Comparison of ENCODE assay signal across 16 mouse cellular contexts in the genomic region with DNA sequence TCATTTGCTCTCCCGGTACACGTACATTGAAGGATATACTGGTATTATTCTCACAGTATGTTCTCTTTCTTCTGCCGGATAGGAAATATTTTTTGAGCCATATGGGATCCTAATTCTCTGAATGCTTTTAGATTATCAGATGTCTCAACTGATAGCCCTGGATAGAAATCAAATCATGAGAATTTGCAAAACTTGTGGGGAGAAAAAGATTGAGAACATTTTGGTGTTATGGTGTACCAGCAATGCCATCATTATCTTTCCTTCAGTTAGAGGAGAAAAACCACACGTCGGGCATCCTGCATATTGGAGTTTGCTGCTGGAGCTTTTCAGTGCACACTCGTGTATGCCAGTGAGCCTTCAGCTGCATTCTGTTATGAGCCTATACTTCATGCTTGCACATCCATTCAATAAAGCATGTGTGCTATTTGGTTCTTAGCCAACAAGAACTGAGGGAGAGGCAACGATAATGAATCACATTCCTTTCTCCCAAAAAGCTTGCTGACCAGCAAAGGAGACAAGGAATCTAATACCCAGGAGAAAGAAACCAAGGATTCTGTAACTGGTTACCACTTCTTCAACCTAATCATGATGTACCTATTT.
"Had no signal": no experiment of that assay in that cellular context is flagged by ENCODE, and none has a peak within 500 bp of the region (broad histone marks: within the 10 kb centered on the region; RNA-seq: fewer than 3 reads in every experiment).

No protein-coding gene starts in this region.

- DNase-seq: kidney, adult 18-20 months; kidney, adult 9 months; kidney, postnatal 25 days; liver; lung, adult 18-20 months; thymus, adult 2 months; thymus, postnatal 14 days; thymus, postnatal 4 days had no signal

- H3K9me3 ChIP-seq: intestine, embryonic 15.5 days; liver, embryonic 15.5 days; midbrain, embryonic 13.5 days had no signal

- H3K27me3 ChIP-seq: intestine, embryonic 15.5 days; limb, embryonic 12.5 days; liver, embryonic 12.5 days; liver, embryonic 15.5 days; midbrain, embryonic 13.5 days had no signal

- H3K4me3 ChIP-seq: intestine, embryonic 15.5 days; limb, embryonic 12.5 days; liver, embryonic 12.5 days; liver, embryonic 15.5 days; midbrain, embryonic 10.5 days; midbrain, embryonic 13.5 days had no signal

- H3K27ac ChIP-seq: intestine, embryonic 15.5 days; limb, embryonic 12.5 days; liver, embryonic 12.5 days; liver, embryonic 15.5 days; macrophage; midbrain, embryonic 10.5 days; midbrain, embryonic 13.5 days; stomach, postnatal 0 days had no signal

- H3K9ac ChIP-seq: intestine, embryonic 15.5 days; limb, embryonic 12.5 days; liver, embryonic 12.5 days; liver, embryonic 15.5 days; midbrain, embryonic 13.5 days had no signal

- ATAC-seq: intestine, embryonic 15.5 days; liver, embryonic 12.5 days; midbrain, embryonic 13.5 days had no signal

- H3K4me1 ChIP-seq: intestine, embryonic 15.5 days; limb, embryonic 12.5 days; liver, embryonic 12.5 days; liver, embryonic 15.5 days; midbrain, embryonic 10.5 days; midbrain, embryonic 13.5 days had no signal

- H3K4me2 ChIP-seq: intestine, embryonic 15.5 days; limb, embryonic 12.5 days; liver, embryonic 12.5 days; liver, embryonic 15.5 days; midbrain, embryonic 13.5 days had no signal

- H3K36me3 ChIP-seq: intestine, embryonic 15.5 days; limb, embryonic 12.5 days; liver, embryonic 12.5 days; liver, embryonic 15.5 days; midbrain, embryonic 10.5 days; midbrain, embryonic 13.5 days had no signal
